Mouse (Mus musculus) liver, embryonic 14.5 days (tissue): ENCODE results near the gene Tuba8. TPM values are rescaled to one million over a fixed set of nuclear protein-coding genes. Genes with fewer than 3 reads are reported as not detected.
A peak's percentile ranks its signal among the peaks of the same experiment; 100 is the strongest.

Source experiments
- ATAC-seq: fragments of 200-750 bp; cut with Nextera tagmentation; 2 replicates; pipeline ENCODE4 v1.8.0; 2017; ENCODE audit warnings: moderate number of reproducible peaks, mild to moderate bottlenecking, moderate library complexity; ENCODE audit not compliant: insufficient read depth
- DNase-seq, 3 experiments: peaks; one replicate each; pipeline ENCODE4 v3.0.0-alpha.2; 2012 to 2013; ENCODE audit warnings: low read depth in 3 of 3, low spot score in 3 of 3
- H3K27ac ChIP-seq: fragments of 300-500 bp; sonication (generic); 2 replicates; pipeline ENCODE4 v1.5.1; 2014; ENCODE audit warnings: moderate library complexity, mild to moderate bottlenecking, control low read depth, inconsistent platforms
- H3K27me3 ChIP-seq: fragments of 300-500 bp; sonication (generic); 2 replicates; pipeline ENCODE4 v1.6.1; 2014; ENCODE audit warnings: mild to moderate bottlenecking, low read length, moderate library complexity; ENCODE audit not compliant: control insufficient read depth, insufficient read depth
- H3K36me3 ChIP-seq: fragments of 300-500 bp; sonication (generic); replicated peaks from 2 replicates; pipeline ENCODE4 v1.6.1; 2014; ENCODE audit warnings: low read depth; ENCODE audit not compliant: control insufficient read depth, insufficient read depth
- H3K4me1 ChIP-seq, 2 experiments: fragments of 200-500 bp in 1 of 2; fragments of 300-500 bp in 1 of 2; sonication (generic) in 1 of 2; replicated peaks; 2 replicates each; pipeline ENCODE4 v1.6.1; 2012 to 2014; ENCODE audit warnings: antibody characterized with exemption in 1 of 2, inconsistent platforms in 1 of 2, low read length in 1 of 2; ENCODE audit not compliant: control insufficient read depth in 2 of 2, insufficient read depth in 2 of 2
- H3K4me2 ChIP-seq: fragments of 300-500 bp; sonication (generic); 2 replicates; pipeline ENCODE4 v1.6.1; 2014; ENCODE audit warnings: low read depth, mild to moderate bottlenecking, control low read depth, moderate library complexity
- H3K4me3 ChIP-seq, 2 experiments: fragments of 200-500 bp in 1 of 2; fragments of 300-500 bp in 1 of 2; sonication (generic) in 1 of 2; 2 replicates each; pipeline ENCODE4 v1.5.1; 2012 to 2014; ENCODE audit warnings: low read depth in 2 of 2, low read length in 2 of 2, mild to moderate bottlenecking in 2 of 2, control low read depth in 1 of 2, inconsistent platforms in 1 of 2, moderate library complexity in 1 of 2; ENCODE audit not compliant: insufficient read depth in 1 of 2
- H3K9ac ChIP-seq: fragments of 300-500 bp; sonication (generic); replicated peaks from 2 replicates; pipeline ENCODE4 v1.6.1; 2014; ENCODE audit warnings: mild to moderate bottlenecking, control low read depth, moderate library complexity
- H3K9me3 ChIP-seq: fragments of 300-500 bp; sonication (generic); 2 replicates; pipeline ENCODE4 v1.6.1; 2016; ENCODE audit warnings: low read length, mixed read lengths; ENCODE audit not compliant: control insufficient read depth
- CTCF ChIP-seq: IDR thresholded peaks from 2 replicates; pipeline ENCODE4 v1.5.1; 2016; ENCODE audit warnings: antibody characterized with exemption, low read depth, control low read depth
- EP300 ChIP-seq: IDR thresholded peaks from 2 replicates; pipeline ENCODE4 v1.6.1; 2016; ENCODE audit warnings: antibody characterized with exemption, low read depth
- WGBS: fragments of 180-500 bp; shearing (Covaris S2); extraction: QIAGEN DNeasy Blood & Tissue Kit; methylation state at CpG from one replicate; pipeline ENCODE4 v1.1.7; 2014; ENCODE audit not compliant: insufficient replicate concordance; 5-methylcytosine and 5-hydroxymethylcytosine counted together
- polyA plus RNA-seq, 2 experiments: library from polyadenylated mRNA; depleted of rRNA in 1 of 2; stranded (reverse) in 1 of 2; unstranded in 1 of 2; fragments of >200 nt; fragmentation: Nextera tagmentation in 1 of 2; extraction: Ambion mirVana in 1 of 2; gene quantifications; 2 replicates each; pipeline versions ENCODE4 v1.2.1 to v1.2.3; 2012 to 2014

The Tuba8 gene
- polyA plus RNA-seq, 2 experiments, result 1.1 to 6.0 TPM

GRCm38 (mm10) chr6:121250406-121250805 is 39.9 kb downstream of the Tuba8 start:
- Histone ChIP-seq H3K36me3 (no peaks in the 10 kb centered on the region), H3K27ac (no peak overlapping the region), H3K4me1 (peaks cover 2 to 11% of the 10 kb centered on the region in 2 experiments; a peak in 2 of 4 replicates), H3K9ac (no peak overlapping the region), H3K4me3 (no peak overlapping the region), H3K4me2 (no peak overlapping the region), H3K27me3 (no peaks in the 10 kb centered on the region), H3K9me3 (no peaks in the 10 kb centered on the region)
- ATAC-seq (no peak), DNase-seq (no peak)
- 69% methylated on average over 1 of the region's 1 CpGs for WGBS
- TF ChIP-seq EP300 (no peak), CTCF (no peak)

DNA sequence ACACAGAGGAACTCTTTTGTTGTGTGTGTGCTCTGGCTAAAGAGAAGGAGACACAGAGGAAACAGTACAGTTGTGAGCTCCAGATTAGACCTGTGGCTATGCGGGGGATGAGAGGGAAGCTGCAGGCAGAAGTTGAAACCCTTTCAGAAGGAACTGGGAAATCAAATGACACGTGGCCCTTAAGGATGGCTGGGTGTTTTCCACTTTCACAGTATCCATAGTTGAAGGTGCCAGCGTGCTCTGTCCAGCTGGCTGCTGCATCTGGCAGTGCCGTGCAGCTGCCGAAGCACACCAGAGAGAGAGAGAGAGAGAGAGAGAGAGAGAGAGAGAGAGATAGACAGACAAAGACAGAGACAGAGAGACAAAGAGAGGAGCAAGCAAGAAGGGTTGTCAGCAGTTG is 40.8 kb downstream of the Tuba8 start:
- Histone ChIP-seq H3K27ac (no peak overlapping the region), H3K36me3 (no peaks in the 10 kb centered on the region), H3K27me3 (no peaks in the 10 kb centered on the region), H3K9me3 (no peaks in the 10 kb centered on the region), H3K4me2 (no peak overlapping the region), H3K4me3 (no peak overlapping the region), H3K9ac (no peak overlapping the region), H3K4me1 (peaks cover 2 to 14% of the 10 kb centered on the region in 2 experiments; a peak in 2 of 4 replicates)
- 30% methylated on average over 5 of the region's 5 CpGs for WGBS
- DNase-seq (no peak), ATAC-seq (no peak)
- TF ChIP-seq CTCF (no peak), EP300 (no peak)

- H3K4me1 ChIP-seq, result 0 out of 4 replicates have a peak, but pooled peaks cover 0 to 3% of the 10 kb centered on the region in 2 experiments
- H3K4me3 ChIP-seq, result no peak overlapping the region
- no peak overlapping the region for H3K4me2 ChIP-seq
- H3K9me3 ChIP-seq, result no peaks in the 10 kb centered on the region; the same call in 1 of the 2 replicates
- ATAC-seq (no peak), DNase-seq (peak; percentile 36 to 39 (median 37))
- TF ChIP-seq EP300 (no peak), CTCF (peak; percentile 84)
- WGBS, result 26% methylated on average over 9 of the region's 9 CpGs
- no peak overlapping the region for H3K27ac ChIP-seq
- H3K9ac ChIP-seq, result no peak overlapping the region
- no peaks in the 10 kb centered on the region for H3K27me3 ChIP-seq
- no peaks in the 10 kb centered on the region for H3K36me3 ChIP-seq
These were observed 50.1 kb downstream of the Tuba8 start for GRCm38 (mm10) chr6:121260548-121260947.

DNA sequence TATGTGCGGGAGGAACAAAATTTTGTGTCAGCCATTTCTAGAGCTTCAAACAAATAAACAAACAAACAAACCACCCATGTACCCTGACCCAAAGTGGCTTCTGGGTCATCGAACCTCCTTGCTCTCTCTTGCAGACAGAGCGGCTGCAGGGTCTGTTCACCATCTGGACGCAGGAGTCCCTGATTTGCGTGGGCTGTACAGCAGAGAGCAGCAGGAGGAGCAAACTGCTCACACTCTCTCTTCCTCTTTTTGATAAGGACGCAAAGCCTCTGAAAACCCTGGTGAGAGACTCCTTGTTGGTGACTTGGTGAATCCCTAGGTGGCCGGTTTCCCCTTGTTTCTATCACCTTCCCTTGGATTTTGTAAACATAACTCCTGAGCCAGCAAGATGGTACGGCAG is 50.7 kb downstream of the Tuba8 start:
- Histone ChIP-seq H3K27ac (no peak overlapping the region), H3K27me3 (no peaks in the 10 kb centered on the region), H3K4me3 (no peak overlapping the region), H3K4me2 (no peak overlapping the region), H3K9me3 (no peaks in the 10 kb centered on the region; the same call in 1 of the 2 replicates), H3K36me3 (no peaks in the 10 kb centered on the region), H3K4me1 (no peaks in the 10 kb centered on the region), H3K9ac (no peak overlapping the region)
- TF ChIP-seq EP300 (no peak), CTCF (no peak)
- DNase-seq (no peak), ATAC-seq (no peak)
- WGBS, result 46% methylated on average over 8 of the region's 8 CpGs

- Histone ChIP-seq H3K4me3 (no peak overlapping the region), H3K4me1 (no peaks in the 10 kb centered on the region), H3K36me3 (no peaks in the 10 kb centered on the region), H3K9me3 (no peaks in the 10 kb centered on the region; the same call in 1 of the 2 replicates), H3K27ac (no peak overlapping the region), H3K9ac (no peak overlapping the region), H3K4me2 (no peak overlapping the region), H3K27me3 (no peaks in the 10 kb centered on the region)
- WGBS, result 79% methylated on average over 10 of the region's 10 CpGs
- ATAC-seq (no peak), DNase-seq (no peak)
- TF ChIP-seq EP300 (no peak), CTCF (no peak)
These were observed 51.5 kb downstream of the Tuba8 start for GRCm38 (mm10) chr6:121262004-121262403.
